Mouse (Mus musculus): Measurements from ENCODE around the gene 1700029F12Rik.

1700029F12Rik gene

GRCm38 (mm10) chr13:97021906-97022305, 12.3 kb downstream of the 1700029F12Rik start:
- DNase-seq (ENCODE audit: low spot score), result no peak

- DNase-seq (ENCODE audit: low spot score), result no peak
Measured at GRCm38 (mm10) chr13:97020122-97020521, 14.0 kb downstream of the 1700029F12Rik start.

- DNase-seq (ENCODE audit: low spot score), result no peak
Measured at GRCm38 (mm10) chr13:97017711-97018110, 16.5 kb downstream of the 1700029F12Rik start.

GRCm38 (mm10) chr13:97014366-97014765, 19.8 kb downstream of the 1700029F12Rik start:
- no peak for DNase-seq (ENCODE audit: low spot score)

GRCm38 (mm10) chr13:97008266-97009153, 25.7 kb downstream of the 1700029F12Rik start:
- DNase-seq (ENCODE audit: low spot score), result peak; percentile 80

- peak; percentile 70 for DNase-seq (ENCODE audit: low spot score)
Measured at GRCm38 (mm10) chr13:97007501-97008265, 26.5 kb downstream of the 1700029F12Rik start.

- peak; percentile 9 for DNase-seq (ENCODE audit: low spot score)
Measured at GRCm38 (mm10) chr13:97006784-97007183, 27.4 kb downstream of the 1700029F12Rik start.

GRCm38 (mm10) chr13:96997080-96997479, 37.1 kb downstream of the 1700029F12Rik start:
- no peak for DNase-seq (ENCODE audit: low spot score)

- DNase-seq (ENCODE audit: low spot score), result no peak
Measured at GRCm38 (mm10) chr13:96995243-96995642, 38.9 kb downstream of the 1700029F12Rik start.

- no peak for DNase-seq (ENCODE audit: low spot score)
Measured at GRCm38 (mm10) chr13:96993291-96993989, 40.7 kb downstream of the 1700029F12Rik start.

- no peak for DNase-seq (ENCODE audit: low spot score)
Measured at GRCm38 (mm10) chr13:96990561-96991265, 43.4 kb downstream of the 1700029F12Rik start.

GRCm38 (mm10) chr13:96990045-96990444, 44.1 kb downstream of the 1700029F12Rik start:
- no peak for DNase-seq (ENCODE audit: low spot score)

GRCm38 (mm10) chr13:96989129-96989528, 45.0 kb downstream of the 1700029F12Rik start:
- DNase-seq (ENCODE audit: low spot score), result no peak

GRCm38 (mm10) chr13:96985599-96986275, 48.4 kb downstream of the 1700029F12Rik start:
- no peak for DNase-seq (ENCODE audit: low spot score)

GRCm38 (mm10) chr13:96984688-96985087, 49.5 kb downstream of the 1700029F12Rik start:
- no peak for DNase-seq (ENCODE audit: low spot score)

- no peak for DNase-seq (ENCODE audit: low spot score)
Measured at GRCm38 (mm10) chr13:96983251-96984126, 50.7 kb downstream of the 1700029F12Rik start.

- DNase-seq (ENCODE audit: low spot score), result no peak
Measured at GRCm38 (mm10) chr13:96980561-96980960, 53.6 kb downstream of the 1700029F12Rik start.

- DNase-seq (ENCODE audit: low spot score), result no peak
Measured at GRCm38 (mm10) chr13:96976986-96977595, 57.1 kb downstream of the 1700029F12Rik start.

GRCm38 (mm10) chr13:96973318-96973717, 60.8 kb downstream of the 1700029F12Rik start:
- DNase-seq (ENCODE audit: low spot score), result no peak

Measured in retina, embryonic 14.5 days (tissue).